Mouse (Mus musculus) erythroblast, adult 5-6 weeks (primary cell): ENCODE measurements around the gene Ptges. TPM values are rescaled to one million over a fixed set of nuclear protein-coding genes. Genes with fewer than 3 reads are reported as not detected.
"Not testable (repeated sequence)": the region's sequence is repeated elsewhere in the genome, so short reads cannot be mapped to it uniquely, and the experiment has no call there.

Source experiments
- ATAC-seq: replicated peaks from 2 replicates; pipeline ENCODE4 v1.8.0; 2016; ENCODE audit warnings: moderate number of reproducible peaks, mild to moderate bottlenecking, moderate TSS enrichment, inconsistent platforms; ENCODE audit not compliant: poor library complexity, low FRiP score, severe bottlenecking
- total RNA-seq, 2 experiments: library from RNA; stranded (forward) in 1 of 2; stranded (reverse) in 1 of 2; fragments of 150-400 nt in 1 of 2; fragments of 200-764, 138-1000 nt in 1 of 2; gene quantifications; 2 replicates each; pipeline versions ENCODE4 v1.2.3 to v1.2.4; 2015 to 2017; ENCODE audit warnings: low replicate concordance in 2 of 2

Gene Ptges
- total RNA-seq, 2 experiments from 2014 or later = 0.38 to 2.3 TPM

DNA sequence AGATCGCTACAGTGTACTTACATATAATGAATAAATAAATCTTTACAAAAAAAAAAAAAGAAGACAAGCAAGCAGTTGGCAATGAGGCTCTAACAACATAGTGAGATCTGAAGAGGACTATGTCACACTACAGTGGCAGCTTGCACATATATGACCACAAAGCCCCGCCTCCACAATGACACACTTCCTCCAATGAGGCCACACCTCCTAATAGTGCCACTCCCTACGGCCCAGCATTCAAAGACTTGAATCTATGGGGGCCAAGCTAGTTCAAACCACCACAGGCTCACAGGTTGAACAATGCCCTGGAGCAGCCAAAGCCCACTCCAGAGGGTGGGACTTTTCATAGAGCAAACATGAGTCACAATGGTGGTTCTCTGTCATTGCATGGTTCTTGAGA, 2.3 kb upstream of the Ptges start:
- ATAC-seq = no peak

DNA sequence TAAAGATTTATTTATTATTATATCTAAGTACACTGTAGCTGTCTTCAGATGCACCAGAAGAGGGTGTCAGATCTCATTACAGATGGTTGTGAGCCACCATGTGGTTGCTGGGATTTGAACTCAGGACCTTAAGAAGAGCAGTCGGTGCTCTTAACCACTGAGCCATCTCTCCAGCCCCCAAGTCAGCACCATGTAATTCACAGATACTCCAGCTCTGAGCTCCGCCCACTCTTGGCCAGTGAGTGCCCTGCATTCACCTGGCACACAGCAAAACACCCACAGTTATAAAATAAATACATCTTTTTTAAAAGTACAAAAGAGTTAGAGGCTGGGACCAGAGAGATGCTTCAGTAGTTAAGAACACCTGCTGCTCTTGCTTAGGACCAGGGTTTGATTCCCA, 1.2 kb upstream of the Ptges start:
- not testable (repeated sequence) for ATAC-seq

GRCm38 (mm10) chr2:30928893-30929482, 675 bp downstream of the Ptges start:
- ATAC-seq = peak; percentile 93

- ATAC-seq = peak; percentile 68
These were observed 1.6 kb downstream of the Ptges start for GRCm38 (mm10) chr2:30927844-30928628.

- no peak for ATAC-seq
These were observed 2.4 kb downstream of the Ptges start for GRCm38 (mm10) chr2:30927151-30927781.

DNA sequence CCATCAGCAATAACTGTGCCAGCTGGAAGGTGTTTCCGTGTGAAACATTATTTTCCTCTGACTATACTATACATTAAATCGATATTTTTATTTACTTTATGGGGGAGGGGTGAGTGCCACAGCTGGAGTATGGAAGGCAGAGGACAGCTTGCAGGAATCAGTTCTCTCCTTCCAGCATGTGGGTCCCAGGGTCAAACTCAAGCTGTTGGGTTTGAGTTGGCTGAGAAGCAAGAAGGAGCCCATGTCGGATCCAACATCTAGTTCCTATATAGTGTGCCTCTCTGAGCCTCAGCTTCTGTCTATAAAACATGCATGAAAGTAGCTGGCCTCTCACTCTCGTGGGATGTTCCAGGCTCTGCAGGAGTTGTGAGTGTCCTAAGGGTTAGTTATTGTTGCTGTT, 3.3 kb downstream of the Ptges start:
- ATAC-seq = no peak

GRCm38 (mm10) chr2:30925181-30925580, 4.5 kb downstream of the Ptges start:
- ATAC-seq = no peak

GRCm38 (mm10) chr2:30923099-30923498, 6.6 kb downstream of the Ptges start:
- no peak for ATAC-seq

- ATAC-seq = no peak
These were observed 9.4 kb downstream of the Ptges start for GRCm38 (mm10) chr2:30920216-30920615.

- ATAC-seq = no peak
These were observed 10.8 kb downstream of the Ptges start for GRCm38 (mm10) chr2:30918780-30919329.

- no peak for ATAC-seq
These were observed 11.5 kb downstream of the Ptges start for GRCm38 (mm10) chr2:30918126-30918525.

GRCm38 (mm10) chr2:30917649-30918048, 12.0 kb downstream of the Ptges start:
- ATAC-seq = no peak

GRCm38 (mm10) chr2:30915933-30916332, 13.7 kb downstream of the Ptges start:
- not testable (repeated sequence) for ATAC-seq

DNA sequence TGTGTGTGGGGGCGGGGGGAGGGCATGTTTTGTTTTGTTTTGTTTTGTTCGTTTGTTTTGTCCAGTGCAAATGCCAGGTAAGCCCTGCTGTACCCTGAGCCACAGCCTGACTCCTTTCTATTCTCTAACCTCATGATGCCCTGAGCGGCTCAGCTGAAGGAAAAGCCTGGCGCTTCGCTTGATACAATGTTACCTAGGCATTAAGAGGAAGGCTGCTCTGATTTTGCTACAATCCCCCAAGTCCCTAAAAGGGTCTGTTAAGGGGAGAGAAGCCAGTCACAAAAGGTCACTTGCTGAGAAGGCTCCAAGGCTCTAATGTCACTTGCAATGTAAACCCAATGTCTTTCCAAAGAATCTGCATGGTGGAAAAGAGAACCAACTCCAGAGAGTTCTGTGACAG, 14.3 kb downstream of the Ptges start:
- no peak for ATAC-seq

DNA sequence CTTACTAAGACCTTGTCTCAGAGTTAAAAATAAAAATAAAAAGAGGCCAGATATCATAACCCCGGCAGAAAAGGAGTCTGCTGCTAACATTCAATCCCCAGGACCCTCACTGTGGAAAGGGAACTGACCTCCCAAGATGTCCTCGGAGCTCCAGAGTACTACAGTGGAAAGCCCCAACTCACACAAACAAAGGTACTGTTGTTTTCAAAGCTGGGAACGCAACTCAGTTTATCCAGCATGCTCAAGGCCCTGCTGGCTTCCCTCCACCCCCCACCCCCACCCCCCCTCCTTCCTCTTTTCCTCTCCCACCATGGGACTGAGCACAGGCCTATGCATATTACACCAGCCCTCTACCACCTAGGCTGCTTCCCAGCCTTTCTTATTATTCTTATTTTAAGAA, 14.8 kb downstream of the Ptges start:
- ATAC-seq = no peak

DNA sequence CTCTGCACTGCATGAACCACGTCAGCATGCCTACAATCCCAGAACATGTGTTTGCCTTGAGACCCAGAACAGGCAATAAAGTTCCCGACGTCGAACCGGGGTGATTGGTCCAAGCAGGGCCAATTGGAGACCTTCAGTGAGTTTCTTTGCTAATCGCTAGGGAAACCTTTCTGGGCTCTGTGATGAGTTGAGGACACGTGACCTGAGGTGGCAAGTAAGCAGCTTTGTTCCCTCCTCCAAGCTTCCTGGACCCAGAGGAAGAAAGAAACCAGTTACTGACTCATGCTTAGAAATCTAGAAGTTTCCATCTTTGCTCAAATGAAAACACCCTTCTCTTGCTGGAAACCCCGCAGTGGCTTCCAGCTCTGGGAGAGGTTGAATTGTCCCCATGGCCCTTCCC, 16.6 kb downstream of the Ptges start:
- ATAC-seq = no peak

DNA sequence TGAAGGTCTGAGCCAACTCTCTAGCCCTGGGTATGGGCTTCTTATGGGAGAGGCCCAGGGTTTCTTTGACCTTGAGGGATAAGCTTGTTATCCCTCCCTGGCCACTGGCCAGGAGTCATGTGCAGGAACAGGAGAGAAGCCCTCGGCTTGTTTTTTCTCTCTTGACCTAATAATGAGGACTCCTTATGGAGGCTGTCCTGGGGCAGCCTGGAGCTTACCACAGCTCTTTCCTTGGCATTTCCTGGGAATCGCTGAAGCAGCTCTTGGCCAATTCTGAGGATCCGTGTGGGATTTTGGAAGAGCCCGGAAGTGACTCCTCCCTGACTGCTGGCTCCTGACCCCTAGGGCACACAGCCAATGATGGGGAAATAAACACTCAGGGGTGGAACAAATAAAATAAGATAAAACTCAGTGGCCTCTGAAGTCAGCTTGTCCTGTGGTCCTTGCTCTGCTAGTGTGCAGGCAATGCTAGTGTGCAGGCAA, 17.3 kb downstream of the Ptges start:
- ATAC-seq = no peak

- ATAC-seq = no peak
These were observed 23.0 kb downstream of the Ptges start for GRCm38 (mm10) chr2:30906641-30907040.

- no peak for ATAC-seq
These were observed 23.8 kb downstream of the Ptges start for GRCm38 (mm10) chr2:30905906-30906305.

- no peak for ATAC-seq
These were observed 24.7 kb downstream of the Ptges start for GRCm38 (mm10) chr2:30904991-30905390.

- ATAC-seq = no peak
These were observed 25.4 kb downstream of the Ptges start for GRCm38 (mm10) chr2:30904231-30904630.
